Comparison of ENCODE assay signal across 10 mouse cellular contexts in genomic region chr5:122320205-122320781, GRCm38 (mm10). TPM values are rescaled to one million over a fixed set of nuclear protein-coding genes. Genes with fewer than 3 reads are reported as not detected.
DNase-seq lines count a peak whose midpoint lies in the region; ATAC-seq and TF ChIP-seq lines count a peak whose summit lies in the region.
"Had no signal": no experiment of that assay in that cellular context is flagged by ENCODE, and none has a peak within 500 bp of the region (broad histone marks: within the 10 kb centered on the region; RNA-seq: fewer than 3 reads in every experiment).

No protein-coding gene starts in this region.

- peaks cover 17% of the 10 kb centered on the region for H3K36me3 ChIP-seq in heart, embryonic 16.5 days (ENCODE audit: control insufficient read depth, insufficient read depth)
- H3K36me3 ChIP-seq in lung, embryonic 15.5 days = peaks cover 13% of the 10 kb centered on the region
- H3K36me3 ChIP-seq in hindbrain, embryonic 13.5 days = peaks cover 54% of the 10 kb centered on the region

- no peak for TF ChIP-seq POLR2A in lung, adult 2 months (IDR thresholded peaks at IDR 0.05; ENCODE audit: borderline replicate concordance, extremely low read depth, low read depth, low read length)

- ATAC-seq in heart, embryonic 16.5 days (replicated peaks; ENCODE audit: extremely low read depth, insufficient read depth, low FRiP score) = peak; percentile 35
- ATAC-seq in lung, embryonic 15.5 days (ENCODE audit: borderline replicate concordance, extremely low read depth, low FRiP score, low TSS enrichment) = no peak
- ATAC-seq in hindbrain, embryonic 13.5 days (ENCODE audit: low FRiP score) = no peak
- ATAC-seq: forebrain, embryonic 14.5 days; midbrain, embryonic 13.5 days had no signal

- no peaks in the 10 kb centered on the region for H3K27me3 ChIP-seq in heart, embryonic 16.5 days (ENCODE audit: control insufficient read depth, insufficient read depth, low read length)
- H3K27me3 ChIP-seq in lung, embryonic 15.5 days = no peaks in the 10 kb centered on the region
- no peaks in the 10 kb centered on the region for H3K27me3 ChIP-seq in hindbrain, embryonic 13.5 days
- H3K27me3 ChIP-seq: midbrain, embryonic 13.5 days had no signal

- H3K9ac ChIP-seq in heart, embryonic 16.5 days (ENCODE audit: low read length) = peak overlapping the region; percentile 74
- H3K9ac ChIP-seq in lung, embryonic 15.5 days = no peak overlapping the region
- no peak overlapping the region for H3K9ac ChIP-seq in hindbrain, embryonic 13.5 days
- H3K9ac ChIP-seq: liver, embryonic 14.5 days; midbrain, embryonic 13.5 days had no signal

- no peak for TF ChIP-seq CTCF in lung, adult 2 months (IDR thresholded peaks at IDR 0.05; ENCODE audit: insufficient read depth, low read length)

- WGBS in heart, embryonic 16.5 days = 44% methylated on average over 12 of the region's 12 CpGs
- 40% methylated on average over 12 of the region's 12 CpGs for WGBS in lung, embryonic 15.5 days
- 47% methylated on average over 12 of the region's 12 CpGs for WGBS in lung, adult 2 months
- WGBS in hindbrain, embryonic 13.5 days = 85% methylated on average over 12 of the region's 12 CpGs

- H3K27ac ChIP-seq in heart, embryonic 16.5 days (ENCODE audit: low read length) = peak overlapping the region; percentile 99
- H3K27ac ChIP-seq in lung, embryonic 15.5 days = peak overlapping the region; percentile 62
- no peak overlapping the region for H3K27ac ChIP-seq in hindbrain, embryonic 13.5 days
- H3K27ac ChIP-seq: liver, embryonic 14.5 days; midbrain, embryonic 13.5 days had no signal

- H3K9me3 ChIP-seq in heart, embryonic 16.5 days (replicated peaks; ENCODE audit: control insufficient read depth, low read length) = no peaks in the 10 kb centered on the region
- no peaks in the 10 kb centered on the region for H3K9me3 ChIP-seq in lung, embryonic 15.5 days
- H3K9me3 ChIP-seq in hindbrain, embryonic 13.5 days = no peaks in the 10 kb centered on the region
- H3K9me3 ChIP-seq: midbrain, embryonic 13.5 days had no signal

- peak overlapping the region; percentile 18 for H3K4me3 ChIP-seq in heart, embryonic 16.5 days (ENCODE audit: low read length)
- no peak overlapping the region for H3K4me3 ChIP-seq in lung, embryonic 15.5 days
- no peak overlapping the region for H3K4me3 ChIP-seq in lung, adult 2 months (replicated peaks; ENCODE audit: extremely low read depth, low read depth, low read length)
- H3K4me3 ChIP-seq in hindbrain, embryonic 13.5 days = no peak overlapping the region
- H3K4me3 ChIP-seq: midbrain, embryonic 13.5 days had no signal

- peak overlapping the region; percentile 50 for H3K4me2 ChIP-seq in heart, embryonic 16.5 days (ENCODE audit: low read depth, low read length)
- H3K4me2 ChIP-seq in lung, embryonic 15.5 days = no peak overlapping the region
- no peak overlapping the region for H3K4me2 ChIP-seq in hindbrain, embryonic 13.5 days
- H3K4me2 ChIP-seq: midbrain, embryonic 13.5 days had no signal

- DNase-seq in heart, adult 9 months (ENCODE audit: low spot score in 2 of 2) = no peak
- DNase-seq in lung, adult 2 months = no peak
- DNase-seq in fibroblast of lung, adult 2 months (ENCODE audit: low read depth) = peak; percentile 79
- no peak for DNase-seq in spleen, adult 12 weeks (ENCODE audit: low spot score)

- H3K4me1 ChIP-seq in heart, embryonic 16.5 days (ENCODE audit: control insufficient read depth, insufficient read depth, low read length) = peaks cover 52% of the 10 kb centered on the region
- H3K4me1 ChIP-seq in lung, embryonic 15.5 days = peaks cover 17% of the 10 kb centered on the region; the same call in 1 of the 2 replicates
- peaks cover 16% of the 10 kb centered on the region for H3K4me1 ChIP-seq in lung, adult 2 months (ENCODE audit: control insufficient read depth, insufficient read depth, low read length)
- no peaks in the 10 kb centered on the region for H3K4me1 ChIP-seq in hindbrain, embryonic 13.5 days (replicated peaks)
- H3K4me1 ChIP-seq: midbrain, embryonic 13.5 days had no signal

RNA-seq across cellular contexts. Expression of gene Rad9b, which starts 33.7 kb away (rescaled TPM):
- polyA plus RNA-seq in heart, embryonic 16.5 days (2015; fragmentation: Nextera tagmentation; extraction: Ambion mirVana) = 8.1 and 11.0 TPM in 2 replicates
- 7.7 and 9.2 TPM in 2 replicates for polyA plus RNA-seq in lung, embryonic 15.5 days (2015; fragmentation: Nextera tagmentation; extraction: Ambion mirVana)
- 2.6 and 2.9 TPM in 2 replicates for polyA plus RNA-seq in lung, adult 2 months (2012; rRNA removed)
- polyA plus RNA-seq in hindbrain, embryonic 13.5 days (2015; fragmentation: Nextera tagmentation; extraction: Ambion mirVana) = 21.0 and 23.9 TPM in 2 replicates

RNA-seq across cellular contexts. Expression of gene Vps29, which starts 33.9 kb away (rescaled TPM):
- 198 and 200 TPM in 2 replicates for polyA plus RNA-seq in heart, embryonic 16.5 days (2015; fragmentation: Nextera tagmentation; extraction: Ambion mirVana)
- polyA plus RNA-seq in lung, embryonic 15.5 days (2015; fragmentation: Nextera tagmentation; extraction: Ambion mirVana) = 211 and 224 TPM in 2 replicates
- polyA plus RNA-seq in lung, adult 2 months (2012; rRNA removed) = 29.8 and 58.1 TPM in 2 replicates
- 297 and 305 TPM in 2 replicates for polyA plus RNA-seq in hindbrain, embryonic 13.5 days (2015; fragmentation: Nextera tagmentation; extraction: Ambion mirVana)

RNA-seq across cellular contexts. Expression of gene Pptc7, which starts 36.1 kb away (rescaled TPM):
- polyA plus RNA-seq in heart, embryonic 16.5 days (2015; fragmentation: Nextera tagmentation; extraction: Ambion mirVana) = 15.0 and 15.5 TPM in 2 replicates
- polyA plus RNA-seq in lung, embryonic 15.5 days (2015; fragmentation: Nextera tagmentation; extraction: Ambion mirVana) = 7.6 and 8.7 TPM in 2 replicates
- 30.4 and 35.3 TPM in 2 replicates for polyA plus RNA-seq in lung, adult 2 months (2012; rRNA removed)
- 8.0 and 8.3 TPM in 2 replicates for polyA plus RNA-seq in hindbrain, embryonic 13.5 days (2015; fragmentation: Nextera tagmentation; extraction: Ambion mirVana)

RNA-seq across cellular contexts. Expression of gene Gpn3, which starts 51.4 kb away (rescaled TPM):
- 51.3 and 68.6 TPM in 2 replicates for polyA plus RNA-seq in heart, embryonic 16.5 days (2015; fragmentation: Nextera tagmentation; extraction: Ambion mirVana)
- polyA plus RNA-seq in lung, embryonic 15.5 days (2015; fragmentation: Nextera tagmentation; extraction: Ambion mirVana) = 70.5 and 70.7 TPM in 2 replicates
- 42.4 and 57.6 TPM in 2 replicates for polyA plus RNA-seq in lung, adult 2 months (2012; rRNA removed)
- polyA plus RNA-seq in hindbrain, embryonic 13.5 days (2015; fragmentation: Nextera tagmentation; extraction: Ambion mirVana) = 48.3 and 50.2 TPM in 2 replicates

RNA-seq across cellular contexts. Expression of gene Fam216a, which starts 51.9 kb away (rescaled TPM):
- 50.7 and 51.7 TPM in 2 replicates for polyA plus RNA-seq in heart, embryonic 16.5 days (2015; fragmentation: Nextera tagmentation; extraction: Ambion mirVana)
- polyA plus RNA-seq in lung, embryonic 15.5 days (2015; fragmentation: Nextera tagmentation; extraction: Ambion mirVana) = 72.4 and 74.9 TPM in 2 replicates
- 18.9 and 22.5 TPM in 2 replicates for polyA plus RNA-seq in lung, adult 2 months (2012; rRNA removed)
- polyA plus RNA-seq in hindbrain, embryonic 13.5 days (2015; fragmentation: Nextera tagmentation; extraction: Ambion mirVana) = 131 and 132 TPM in 2 replicates
